Mouse (Mus musculus) limb, embryonic 10.5 days (tissue): ENCODE results near the gene Eif2a. TPM values are rescaled to one million over a fixed set of nuclear protein-coding genes. Genes with fewer than 3 reads are reported as not detected.
A peak's percentile ranks its signal among the peaks of the same experiment; 100 is the strongest.

Experiments used
- DNase-seq: peaks from one replicate; pipeline ENCODE4 v3.0.0-alpha.2; 2017; ENCODE audit warnings: low spot score
- H3K27ac ChIP-seq: fragments of 300-500 bp; sonication (generic); 2 replicates; pipeline ENCODE4 v1.5.1; 2016; ENCODE audit warnings: mild to moderate bottlenecking
- H3K27me3 ChIP-seq: fragments of 300-500 bp; sonication (generic); 2 replicates; pipeline ENCODE4 v1.6.1; 2016; ENCODE audit warnings: low read depth, mild to moderate bottlenecking; ENCODE audit not compliant: poor library complexity, severe bottlenecking
- H3K36me3 ChIP-seq: fragments of 300-500 bp; sonication (generic); 2 replicates; pipeline ENCODE4 v1.6.1; 2016; ENCODE audit warnings: mild to moderate bottlenecking, moderate library complexity
- H3K4me1 ChIP-seq: fragments of 300-500 bp; sonication (generic); 2 replicates; pipeline ENCODE4 v1.6.1; 2016
- H3K4me3 ChIP-seq: fragments of 300-500 bp; sonication (generic); 2 replicates; pipeline ENCODE4 v1.5.1; 2016; ENCODE audit warnings: mild to moderate bottlenecking, moderate library complexity
- H3K9me3 ChIP-seq: fragments of 300-500 bp; sonication (generic); replicated peaks from 2 replicates; pipeline ENCODE4 v1.6.1; 2016; ENCODE audit warnings: mild to moderate bottlenecking
- WGBS: fragments of 180-500 bp; shearing (Covaris S2); methylation state at CpG from one replicate; pipeline ENCODE4 v1.1.7; 2016; 5-methylcytosine and 5-hydroxymethylcytosine counted together
- polyA plus RNA-seq: library from polyadenylated mRNA; unstranded; fragments of >200 nt; fragmentation: Nextera tagmentation; extraction: Ambion mirVana; gene quantifications from 2 replicates; pipeline ENCODE4 v1.2.1, GENCODE M21; 2016

Gene Eif2a
- 60.3 and 62.8 TPM in 2 replicates for polyA plus RNA-seq

- peak within 1 kb of the TSS; percentile 70 for H3K4me3 ChIP-seq
- peaks cover 31% of the 10 kb centered on the region for H3K36me3 ChIP-seq
- WGBS: under 1% methylated on average over 57 of the region's 57 CpGs
- DNase-seq: peak; percentile 99
- peaks cover 13% of the 10 kb centered on the region for H3K4me1 ChIP-seq
- H3K27me3 ChIP-seq: no peaks in the 10 kb centered on the region
- H3K27ac ChIP-seq: peak within 1 kb of the TSS; percentile 94
- H3K9me3 ChIP-seq: no peaks in the 10 kb centered on the region
Measured at GRCm38 (mm10) chr3:58525652-58526407, at the start of gene Eif2a, which contains the start of gene Serp1. TSS of gene Eif2a (plus strand) at chr3:58525821. TSS of gene Serp1 (minus strand) at chr3:58525892.

- WGBS: 96% methylated on average over 2 of the region's 2 CpGs
- Histone ChIP-seq H3K4me1 (no peaks in the 10 kb centered on the region), H3K9me3 (no peaks in the 10 kb centered on the region), H3K4me3 (no peak overlapping the region), H3K27ac (no peak overlapping the region), H3K36me3 (no peaks in the 10 kb centered on the region), H3K27me3 (no peaks in the 10 kb centered on the region)
- DNase-seq: no peak
Measured at GRCm38 (mm10) chr3:58478755-58479455, 46.7 kb upstream of the Eif2a start.

- Histone ChIP-seq H3K4me3 (no peak overlapping the region), H3K9me3 (no peaks in the 10 kb centered on the region), H3K36me3 (no peaks in the 10 kb centered on the region), H3K27me3 (no peaks in the 10 kb centered on the region), H3K4me1 (no peaks in the 10 kb centered on the region), H3K27ac (no peak overlapping the region)
- no peak for DNase-seq
- 67% methylated on average over 7 of the region's 7 CpGs for WGBS
Measured at GRCm38 (mm10) chr3:58485883-58486282, 39.7 kb upstream of the Eif2a start.

- Histone ChIP-seq H3K27me3 (no peaks in the 10 kb centered on the region), H3K9me3 (no peaks in the 10 kb centered on the region), H3K4me3 (no peak overlapping the region), H3K27ac (no peak overlapping the region), H3K36me3 (no peaks in the 10 kb centered on the region), H3K4me1 (no peaks in the 10 kb centered on the region)
- no peak for DNase-seq
- WGBS: 73% methylated on average over 3 of the region's 3 CpGs
Measured at GRCm38 (mm10) chr3:58487121-58487520, 38.5 kb upstream of the Eif2a start.

GRCm38 (mm10) chr3:58487999-58488775 lies 37.4 kb upstream of the Eif2a start:
- H3K4me1 ChIP-seq: no peaks in the 10 kb centered on the region
- no peak overlapping the region for H3K4me3 ChIP-seq
- H3K9me3 ChIP-seq: no peaks in the 10 kb centered on the region
- WGBS: 81% methylated on average over 7 of the region's 8 CpGs
- H3K36me3 ChIP-seq: no peaks in the 10 kb centered on the region
- H3K27ac ChIP-seq: no peak overlapping the region
- H3K27me3 ChIP-seq: no peaks in the 10 kb centered on the region
- DNase-seq: no peak

GRCm38 (mm10) chr3:58490787-58491186 lies 34.8 kb upstream of the Eif2a start:
- Histone ChIP-seq H3K27ac (no peak overlapping the region), H3K4me1 (no peaks in the 10 kb centered on the region), H3K27me3 (no peaks in the 10 kb centered on the region), H3K36me3 (no peaks in the 10 kb centered on the region), H3K4me3 (no peak overlapping the region), H3K9me3 (no peaks in the 10 kb centered on the region)
- no peak for DNase-seq
- 81% methylated on average over 7 of the region's 7 CpGs for WGBS

GRCm38 (mm10) chr3:58493621-58494020 lies 32.0 kb upstream of the Eif2a start:
- no peak for DNase-seq
- H3K27me3 ChIP-seq: no peaks in the 10 kb centered on the region
- no peaks in the 10 kb centered on the region for H3K4me1 ChIP-seq
- no peaks in the 10 kb centered on the region for H3K9me3 ChIP-seq
- no peaks in the 10 kb centered on the region for H3K36me3 ChIP-seq
- 85% methylated on average over 4 of the region's 4 CpGs for WGBS
- no peak overlapping the region for H3K27ac ChIP-seq
- no peak overlapping the region for H3K4me3 ChIP-seq

- Histone ChIP-seq H3K27me3 (no peaks in the 10 kb centered on the region), H3K4me3 (no peak overlapping the region), H3K9me3 (no peaks in the 10 kb centered on the region), H3K4me1 (no peaks in the 10 kb centered on the region), H3K36me3 (no peaks in the 10 kb centered on the region), H3K27ac (no peak overlapping the region)
- DNase-seq: no peak
- WGBS: 67% methylated on average over 2 of the region's 2 CpGs
Measured at GRCm38 (mm10) chr3:58501961-58502360, 23.7 kb upstream of the Eif2a start.

- Histone ChIP-seq H3K9me3 (no peaks in the 10 kb centered on the region), H3K4me1 (no peaks in the 10 kb centered on the region), H3K4me3 (no peak overlapping the region), H3K36me3 (no peaks in the 10 kb centered on the region), H3K27ac (no peak overlapping the region), H3K27me3 (no peaks in the 10 kb centered on the region)
- 64% methylated on average over 3 of the region's 3 CpGs for WGBS
- no peak for DNase-seq
Measured at GRCm38 (mm10) chr3:58503720-58504333, 21.8 kb upstream of the Eif2a start.

GRCm38 (mm10) chr3:58504676-58505075 lies 20.9 kb upstream of the Eif2a start:
- Histone ChIP-seq H3K27me3 (no peaks in the 10 kb centered on the region), H3K4me3 (no peak overlapping the region), H3K36me3 (no peaks in the 10 kb centered on the region), H3K27ac (no peak overlapping the region), H3K9me3 (no peaks in the 10 kb centered on the region), H3K4me1 (no peaks in the 10 kb centered on the region)
- DNase-seq: no peak

- Histone ChIP-seq H3K27me3 (no peaks in the 10 kb centered on the region), H3K9me3 (no peaks in the 10 kb centered on the region), H3K36me3 (no peaks in the 10 kb centered on the region), H3K4me3 (no peak overlapping the region), H3K27ac (no peak overlapping the region), H3K4me1 (no peaks in the 10 kb centered on the region)
- WGBS: 90% methylated on average over 7 of the region's 7 CpGs
- no peak for DNase-seq
Measured at GRCm38 (mm10) chr3:58508020-58508750, 17.4 kb upstream of the Eif2a start.

GRCm38 (mm10) chr3:58511581-58511980 lies 14.0 kb upstream of the Eif2a start:
- DNase-seq: no peak
- H3K4me1 ChIP-seq: no peaks in the 10 kb centered on the region
- no peak overlapping the region for H3K4me3 ChIP-seq
- no peak overlapping the region for H3K27ac ChIP-seq
- H3K9me3 ChIP-seq: no peaks in the 10 kb centered on the region
- H3K27me3 ChIP-seq: no peaks in the 10 kb centered on the region
- no peaks in the 10 kb centered on the region for H3K36me3 ChIP-seq
